Mouse (Mus musculus): Measurements from ENCODE around the gene Zfp503. TPM values are rescaled to one million over a fixed set of nuclear protein-coding genes. Genes with fewer than 3 reads are reported as not detected.

Gene Zfp503
- total and polyA plus RNA-seq, 3 experiments: 0.96 to 2.1 TPM; not detected in 1

DNA sequence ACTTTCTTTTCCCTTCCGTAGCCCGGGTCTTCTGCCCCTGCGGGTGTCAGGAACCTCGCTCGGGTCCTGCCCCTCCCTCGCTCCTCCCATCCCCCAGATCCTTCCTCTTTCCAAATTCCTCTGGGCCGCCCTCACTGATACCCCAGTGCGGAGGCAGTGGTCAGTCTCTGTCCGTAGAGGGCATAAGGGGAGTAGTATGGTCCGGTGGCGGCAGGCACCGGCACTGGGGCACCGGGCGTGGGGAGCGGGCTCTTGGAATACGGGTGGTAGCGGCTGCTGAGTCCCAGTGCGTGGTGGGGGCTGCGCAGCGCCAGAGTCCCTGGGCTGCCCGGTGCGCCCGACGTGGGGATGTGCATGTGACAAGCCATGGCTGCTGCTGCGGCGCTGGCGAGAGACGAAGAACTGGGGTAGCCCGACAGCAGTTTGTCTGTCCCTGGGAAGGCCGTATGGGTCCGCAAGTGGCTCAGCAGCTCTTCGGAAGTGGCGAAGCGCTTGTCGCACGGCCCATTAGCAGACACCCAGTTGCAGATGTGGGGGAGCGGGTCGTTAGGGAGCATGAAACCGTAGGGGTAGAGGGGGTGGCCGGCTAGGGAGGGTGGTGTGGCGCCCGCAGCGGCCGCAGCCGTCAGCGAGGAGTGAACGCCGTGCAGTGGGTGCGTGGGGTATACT lies 4.5 kb downstream of the Zfp503 start:
- Histone ChIP-seq H3K36me3 (ENCODE audit: control insufficient read depth in 1 of 2, insufficient read depth in 2 of 2, low read length in 2 of 2) (no peaks in the 10 kb centered on the region; a peak in 2 of 4 replicates), H3K9ac (ENCODE audit: control insufficient read depth, low read depth, low read length, poor library complexity, severe bottlenecking) (no peak overlapping the region), H3K79me2 (ENCODE audit: control insufficient read depth, insufficient read depth, low read length, poor library complexity) (peaks cover 6% of the 10 kb centered on the region), H3K4me1 (ENCODE audit: control insufficient read depth in 1 of 2, insufficient read depth in 2 of 2, low read length in 2 of 2) (peaks cover 0 to 3% of the 10 kb centered on the region in 2 experiments; a peak in 1 of 4 replicates), H3K4me3 (ENCODE audit: control insufficient read depth in 1 of 2, insufficient read depth in 1 of 2, low read depth in 2 of 2, low read length in 2 of 2) (no peak overlapping the region), H3K27me3 (ENCODE audit: control insufficient read depth in 1 of 2, insufficient read depth in 2 of 2, low read length in 2 of 2) (no peaks in the 10 kb centered on the region), H3K9me3 (replicated peaks; ENCODE audit: insufficient read depth, low read length) (no peaks in the 10 kb centered on the region), H3K27ac (ENCODE audit: control insufficient read depth, low read depth, low read length) (no peak overlapping the region)
- TF ChIP-seq MAX (IDR thresholded peaks at IDR 0.05; ENCODE audit: low read length): no peak
- no peak for TF ChIP-seq TBP (IDR thresholded peaks at IDR 0.05; ENCODE audit: low read depth, low read length)
- no peak for DNase-seq (ENCODE audit: low read depth, low spot score)

DNA sequence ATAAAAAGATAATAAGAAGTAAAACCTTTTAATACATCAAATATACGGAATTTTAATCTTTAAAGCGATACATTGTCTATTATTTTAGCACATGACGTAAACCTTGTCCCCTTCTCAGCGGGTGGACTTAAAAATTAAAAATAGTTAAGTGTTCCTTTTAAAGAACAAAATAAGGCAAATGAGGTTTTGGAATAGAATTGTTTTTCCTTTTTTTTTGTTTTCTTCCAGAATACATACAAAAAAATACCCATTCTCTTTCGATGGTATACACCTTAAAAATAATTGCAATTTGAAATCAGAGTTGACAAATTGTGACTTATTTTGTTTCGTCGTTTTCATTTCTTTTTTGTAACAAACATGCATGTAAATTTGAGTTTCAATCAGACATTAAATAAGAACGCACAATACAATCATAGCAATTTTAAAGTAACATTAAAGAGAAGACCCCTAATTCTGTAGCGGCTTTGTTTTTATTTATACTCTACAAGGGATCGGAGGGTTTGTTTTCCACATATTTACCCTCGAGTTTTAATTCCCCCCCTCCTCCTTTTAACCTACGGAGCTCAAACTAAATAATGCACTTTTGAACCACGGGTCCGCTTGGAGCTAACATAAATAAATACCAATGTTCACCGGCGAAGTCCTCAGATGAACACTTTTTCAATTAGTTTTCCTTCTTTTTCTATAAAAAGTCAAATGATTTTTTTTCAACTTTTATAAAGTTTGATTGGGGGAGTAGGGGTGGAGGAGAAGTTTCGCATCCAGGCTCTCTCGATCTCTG lies 5.3 kb downstream of the Zfp503 start:
- Histone ChIP-seq H3K36me3 (ENCODE audit: control insufficient read depth in 1 of 2, insufficient read depth in 2 of 2, low read length in 2 of 2) (no peaks in the 10 kb centered on the region; a peak in 2 of 4 replicates), H3K4me1 (ENCODE audit: control insufficient read depth in 1 of 2, insufficient read depth in 2 of 2, low read length in 2 of 2) (peaks cover 0 to 3% of the 10 kb centered on the region in 2 experiments; a peak in 1 of 4 replicates), H3K27me3 (ENCODE audit: control insufficient read depth in 1 of 2, insufficient read depth in 2 of 2, low read length in 2 of 2) (no peaks in the 10 kb centered on the region), H3K9me3 (replicated peaks; ENCODE audit: insufficient read depth, low read length) (no peaks in the 10 kb centered on the region), H3K4me3 (ENCODE audit: control insufficient read depth in 1 of 2, insufficient read depth in 1 of 2, low read depth in 2 of 2, low read length in 2 of 2) (no peak overlapping the region), H3K9ac (ENCODE audit: control insufficient read depth, low read depth, low read length, poor library complexity, severe bottlenecking) (no peak overlapping the region), H3K27ac (ENCODE audit: control insufficient read depth, low read depth, low read length) (no peak overlapping the region), H3K79me2 (ENCODE audit: control insufficient read depth, insufficient read depth, low read length, poor library complexity) (peaks cover 6% of the 10 kb centered on the region)
- TF ChIP-seq TCF12 (IDR thresholded peaks at IDR 0.05; ENCODE audit: low read depth, low read length) (no peak), MEF2A (IDR thresholded peaks at IDR 0.05; ENCODE audit: extremely low read depth, insufficient replicate concordance, low read depth, low read length, poor library complexity, severe bottlenecking) (no peak), SIN3A (IDR thresholded peaks at IDR 0.05; ENCODE audit: low read length) (no peak), TBP (IDR thresholded peaks at IDR 0.05; ENCODE audit: low read depth, low read length) (no peak), ZKSCAN1 (IDR thresholded peaks at IDR 0.05; ENCODE audit: low read depth, low read length) (no peak)
- DNase-seq (ENCODE audit: low read depth, low spot score): no peak

- DNase-seq (ENCODE audit: low read depth, low spot score): no peak
- no peaks in the 10 kb centered on the region for H3K9me3 ChIP-seq (replicated peaks; ENCODE audit: insufficient read depth, low read length)
- no peaks in the 10 kb centered on the region for H3K27me3 ChIP-seq (ENCODE audit: control insufficient read depth in 1 of 2, insufficient read depth in 2 of 2, low read length in 2 of 2)
- no peak overlapping the region for H3K4me3 ChIP-seq (ENCODE audit: control insufficient read depth in 1 of 2, insufficient read depth in 1 of 2, low read depth in 2 of 2, low read length in 2 of 2)
- no peaks in the 10 kb centered on the region for H3K4me1 ChIP-seq (ENCODE audit: control insufficient read depth in 1 of 2, insufficient read depth in 2 of 2, low read length in 2 of 2)
- TF ChIP-seq USF1 (IDR thresholded peaks at IDR 0.05; ENCODE audit: low read depth, low read length): no peak
- TF ChIP-seq CHD1 (IDR thresholded peaks at IDR 0.05; ENCODE audit: low read depth, low read length): no peak
- no peak for TF ChIP-seq MXI1 (IDR thresholded peaks at IDR 0.05; ENCODE audit: low read depth, low read length)
- no peak for TF ChIP-seq ELF1 (IDR thresholded peaks at IDR 0.05; ENCODE audit: low read depth, low read length)
- TF ChIP-seq POLR2A (IDR thresholded peaks at IDR 0.05; ENCODE audit: control insufficient read depth in 1 of 2, insufficient read depth in 1 of 2, low read depth in 1 of 2, low read length in 2 of 2, poor library complexity in 1 of 2): no peak
- H3K36me3 ChIP-seq (ENCODE audit: control insufficient read depth in 1 of 2, insufficient read depth in 2 of 2, low read length in 2 of 2): no peaks in the 10 kb centered on the region; a peak in 2 of 4 replicates
- H3K79me2 ChIP-seq (ENCODE audit: control insufficient read depth, insufficient read depth, low read length, poor library complexity): peaks cover 6% of the 10 kb centered on the region
- no peak overlapping the region for H3K27ac ChIP-seq (ENCODE audit: control insufficient read depth, low read depth, low read length)
- H3K9ac ChIP-seq (ENCODE audit: control insufficient read depth, low read depth, low read length, poor library complexity, severe bottlenecking): no peak overlapping the region
Observed at GRCm38 (mm10) chr14:21983311-21983949, 6.0 kb downstream of the Zfp503 start.

All from MEL (cell line).